Mouse (Mus musculus) layer of hippocampus, postnatal 36 days (tissue): ENCODE results near the gene Arhgef40. TPM values are rescaled to one million over a fixed set of nuclear protein-coding genes. Genes with fewer than 3 reads are reported as not detected.
"Not testable (repeated sequence)": the region's sequence is repeated elsewhere in the genome, so short reads cannot be mapped to it uniquely, and the experiment has no call there.

ENCODE experiments used
- DNase-seq, 2 experiments: peaks; one replicate each; pipeline ENCODE4 v3.0.0; 2022
- total RNA-seq, 2 experiments: library from RNA; stranded (reverse); gene quantifications; 2 replicates each; pipeline ENCODE4 v1.2.3; 2021

Gene Arhgef40
- total RNA-seq, 2 experiments from 2014 or later = 31.4 to 39.9 TPM

DNA sequence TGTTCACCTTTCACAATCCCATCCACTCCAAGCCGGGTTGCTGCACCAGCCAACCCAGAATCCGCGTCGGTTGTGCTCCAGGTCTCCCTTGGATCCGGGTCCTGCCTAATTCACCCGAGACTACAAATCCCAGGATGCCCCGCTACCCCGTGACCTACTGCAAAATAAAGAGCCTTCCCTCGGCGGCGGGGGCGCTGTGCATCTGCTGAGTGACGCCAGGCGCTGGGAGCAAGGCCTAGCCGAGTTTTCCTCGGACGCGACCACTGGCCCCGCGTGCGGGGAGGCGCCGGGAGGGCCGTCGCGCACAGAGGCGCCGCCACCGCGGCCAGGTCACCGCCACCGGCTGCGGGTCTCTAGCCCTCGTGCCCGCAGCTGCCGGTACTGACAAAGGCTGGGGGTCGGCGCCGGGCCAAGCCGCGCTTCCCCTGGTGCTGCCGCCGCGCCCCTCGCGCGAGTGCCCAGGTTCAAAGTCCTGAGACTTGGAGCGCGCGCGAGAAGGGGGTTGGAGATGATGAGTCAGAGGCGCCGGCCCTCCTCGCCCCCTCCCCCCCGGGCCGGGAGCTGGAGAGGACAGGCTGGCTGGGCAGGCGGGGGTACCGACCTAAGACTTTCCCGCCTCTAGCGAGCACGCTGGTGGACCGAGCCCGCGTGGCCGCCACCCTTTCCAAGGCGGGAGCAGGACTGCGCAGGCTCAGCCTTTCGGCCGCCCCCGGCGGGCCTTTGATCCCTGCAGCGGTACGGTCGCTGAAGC is 35.2 kb downstream of the Arhgef40 start:
- peak; percentile 97 for DNase-seq

GRCm38 (mm10) chr14:52020486-52021137 is 36.1 kb downstream of the Arhgef40 start, which contains the start of gene Zfp219:
Gene Zfp219, minus strand, starts transcription at chr14:52020733.
- DNase-seq = peak in 1 of 2 experiments; percentile 55

DNA sequence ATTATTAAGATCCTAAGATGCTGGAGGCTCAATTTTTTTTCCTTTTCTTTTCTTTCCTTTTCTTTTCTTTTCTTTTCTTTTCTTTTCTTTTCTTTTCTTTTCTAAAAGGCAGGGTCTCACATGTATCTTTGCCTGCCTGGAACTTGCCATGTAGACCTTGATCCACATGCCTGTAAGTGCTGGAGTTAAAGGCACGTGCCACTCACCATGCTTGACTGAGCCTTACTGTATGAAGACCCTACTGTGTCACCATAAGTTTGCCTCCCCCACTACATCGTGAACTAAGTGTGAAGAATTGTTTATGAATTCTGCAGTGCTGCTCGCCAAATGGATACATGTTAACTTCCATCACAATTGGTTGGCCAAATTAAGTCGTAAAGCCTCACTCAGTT is 36.6 kb downstream of the Arhgef40 start:
- DNase-seq = no peak

GRCm38 (mm10) chr14:52021568-52022212 is 37.2 kb downstream of the Arhgef40 start:
- DNase-seq = no peak

GRCm38 (mm10) chr14:52022244-52022708 is 37.8 kb downstream of the Arhgef40 start:
- DNase-seq = no peak

- DNase-seq = peak; percentile 70 to 77
Measured at GRCm38 (mm10) chr14:52022709-52023459, 38.4 kb downstream of the Arhgef40 start.

- no peak for DNase-seq
Measured at GRCm38 (mm10) chr14:52024133-52024532, 39.6 kb downstream of the Arhgef40 start.

GRCm38 (mm10) chr14:52026342-52026741 is 41.8 kb downstream of the Arhgef40 start:
- no peak for DNase-seq

GRCm38 (mm10) chr14:52035926-52036325 is 51.4 kb downstream of the Arhgef40 start:
- no peak for DNase-seq

DNA sequence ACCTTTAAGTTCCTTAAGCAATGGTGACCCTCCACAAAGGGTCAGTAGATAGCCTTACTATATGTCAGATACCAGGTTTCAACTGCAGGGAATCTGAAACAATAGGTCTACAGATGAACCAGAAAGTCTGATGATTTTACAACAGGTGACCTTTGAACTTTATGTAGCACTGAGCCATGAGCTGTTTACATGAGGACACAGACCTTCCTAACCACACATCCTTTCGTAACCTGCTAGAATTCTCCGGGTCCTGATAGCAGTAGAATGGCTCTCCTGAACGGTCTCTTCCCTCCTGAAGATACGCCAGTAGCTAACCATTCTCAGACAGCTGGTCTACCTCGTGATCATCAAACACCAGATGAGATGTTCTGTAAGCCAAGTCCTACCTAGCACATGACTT is 54.8 kb downstream of the Arhgef40 start:
- DNase-seq = no peak

GRCm38 (mm10) chr14:52042359-52042758 is 57.8 kb downstream of the Arhgef40 start, which contains the start of gene Olfr221:
Gene Olfr221, minus strand, starts transcription at chr14:52042459.
- DNase-seq = not testable (repeated sequence)

- no peak for DNase-seq
Measured at GRCm38 (mm10) chr14:52043446-52043845, 58.9 kb downstream of the Arhgef40 start.

GRCm38 (mm10) chr14:52044901-52045678 is 60.6 kb downstream of the Arhgef40 start:
- DNase-seq = no peak

- no peak for DNase-seq
Measured at GRCm38 (mm10) chr14:52045966-52046565, 61.5 kb downstream of the Arhgef40 start.

- DNase-seq = not testable (repeated sequence)
Measured at GRCm38 (mm10) chr14:52052720-52053119, 68.2 kb downstream of the Arhgef40 start.

Other genes starting within 250 kb of the Arhgef40 start
- not detected for gene Ang4, start 211.1 kb upstream of the Arhgef40 start, total RNA-seq
- not detected for gene AY358078, start 184.7 kb upstream of the Arhgef40 start, total RNA-seq
- not detected for gene Ear6, start 131.0 kb upstream of the Arhgef40 start, total RNA-seq
- 10 to 100 TPM; 40.8 to 50.5 TPM for gene Mettl17, start 99.9 kb upstream of the Arhgef40 start, total RNA-seq
- gene Slc39a2, start 91.8 kb upstream of the Arhgef40 start, total RNA-seq = 10 to 100 TPM in 1 of 2 experiments, 1 to 10 TPM in 1; 8.1 to 11.0 TPM
- 100 to 1,000 TPM; 824 to 861 TPM for gene Ndrg2, start 70.6 kb upstream of the Arhgef40 start, total RNA-seq
- gene Tppp2, start 66.3 kb upstream of the Arhgef40 start, total RNA-seq = not detected
- gene Rnase13, start 61.9 kb upstream of the Arhgef40 start, total RNA-seq = not detected
- gene Tmem253, start 30.9 kb downstream of the Arhgef40 start, total RNA-seq = under 1 TPM in 1 of 2 experiments, not detected in 1; 0.65 TPM
- gene Zfp219, start 36.0 kb downstream of the Arhgef40 start, total RNA-seq = 10 to 100 TPM; 42.5 to 44.4 TPM
- gene Olfr221, start 57.7 kb downstream of the Arhgef40 start, total RNA-seq = not detected
- gene Hnrnpc, start 119.3 kb downstream of the Arhgef40 start, total RNA-seq = 100 to 1,000 TPM; 279 to 281 TPM
- 1 to 10 TPM; 1.1 to 2.3 TPM for gene Rpgrip1, start 126.0 kb downstream of the Arhgef40 start, total RNA-seq
- gene Supt16, start 212.7 kb downstream of the Arhgef40 start, total RNA-seq = 10 to 100 TPM; 52.2 to 53.9 TPM